Mouse (Mus musculus) embryo, embryonic 10 days (tissue): ENCODE measurements at regions not wholly inside any gene's neighbourhood (a gene's known extent, or its start where the extent isn't known, plus 50 kb on each side); places are given as distances from the start of the nearest gene placed in this dataset.
"Not testable (repeated sequence)": the region's sequence is repeated elsewhere in the genome, so short reads cannot be mapped to it uniquely, and the experiment has no call there.

ENCODE experiments used
- DNase-seq: peaks from one replicate; pipeline ENCODE4 v3.0.0-alpha.2; 2015; ENCODE audit warnings: low spot score

DNA sequence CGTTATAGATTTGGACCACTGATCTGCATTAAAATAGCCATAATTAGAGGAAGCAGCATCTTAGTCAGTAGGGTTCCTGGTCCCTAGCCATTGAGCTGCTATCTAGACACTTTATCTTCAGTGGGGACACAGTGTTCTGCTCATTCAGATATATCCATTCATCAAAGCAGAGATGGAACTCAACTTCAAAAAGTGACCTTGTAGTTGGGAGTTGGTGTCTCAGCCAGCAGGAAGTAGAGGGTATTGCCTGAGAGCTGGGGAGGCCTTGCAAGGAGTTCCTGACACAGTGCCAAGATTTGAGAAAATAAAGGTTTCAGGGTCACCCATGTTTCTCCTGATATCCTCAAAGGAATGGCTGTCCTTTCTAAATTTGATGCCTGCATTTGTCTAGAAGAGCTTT is 304.7 kb upstream of the Shh start:
- DNase-seq, result no peak

DNA sequence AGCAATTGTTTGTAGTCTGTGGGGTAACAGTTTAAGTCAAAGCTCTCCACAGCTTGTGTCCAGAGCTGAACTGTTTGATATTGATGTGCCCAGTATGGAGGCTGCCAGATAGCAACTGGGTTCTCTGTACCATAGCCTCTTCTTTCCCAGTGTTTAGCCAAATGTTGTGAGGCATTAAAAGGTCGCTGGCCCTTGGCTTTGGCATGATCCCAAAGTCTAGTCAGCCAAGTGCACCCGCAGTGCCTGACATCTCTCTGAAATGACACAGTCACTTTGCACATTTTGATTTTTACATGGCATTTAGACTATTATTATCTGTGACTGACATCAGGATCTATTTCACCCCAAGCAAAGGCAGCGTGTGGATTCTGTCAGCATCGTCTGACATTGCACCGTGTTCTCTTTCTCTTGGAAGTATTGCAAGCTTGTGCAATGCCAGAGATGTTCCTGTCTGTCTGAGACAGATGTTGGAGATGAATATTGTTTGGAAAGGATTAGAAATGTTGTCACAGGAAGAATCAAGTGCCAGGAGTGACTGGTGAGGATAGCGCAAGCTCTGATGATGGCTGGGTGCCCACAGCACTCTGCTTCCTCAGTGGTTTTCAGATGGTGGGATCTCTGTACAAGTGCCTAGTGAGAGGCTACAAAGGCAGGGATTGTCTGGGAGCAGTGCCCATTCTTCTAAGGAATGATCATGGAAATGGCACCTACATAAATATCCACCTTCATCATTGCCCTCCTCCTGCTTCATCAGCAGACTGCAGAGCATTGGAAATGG is 289.3 kb upstream of the Shh start:
- DNase-seq, result no peak

DNA sequence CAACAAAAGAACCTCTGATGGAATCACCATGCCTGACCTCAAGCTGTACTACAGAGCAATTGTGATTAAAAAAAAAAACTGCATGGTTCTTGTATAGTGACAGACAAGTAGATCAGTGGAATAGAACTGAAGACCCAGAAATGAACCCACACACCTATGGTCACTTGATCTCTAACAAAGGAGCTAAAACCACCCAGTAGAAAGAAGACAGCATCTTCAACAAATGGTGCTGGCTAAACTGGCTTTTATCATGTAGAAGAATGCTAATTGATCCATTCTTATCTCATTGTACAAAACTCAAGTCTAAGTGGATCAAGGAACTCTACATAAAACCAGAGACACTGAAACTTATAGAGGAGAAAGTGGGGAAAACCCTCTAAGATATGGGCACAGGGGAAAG is 284.8 kb upstream of the Shh start:
- DNase-seq, result not testable (repeated sequence)

DNA sequence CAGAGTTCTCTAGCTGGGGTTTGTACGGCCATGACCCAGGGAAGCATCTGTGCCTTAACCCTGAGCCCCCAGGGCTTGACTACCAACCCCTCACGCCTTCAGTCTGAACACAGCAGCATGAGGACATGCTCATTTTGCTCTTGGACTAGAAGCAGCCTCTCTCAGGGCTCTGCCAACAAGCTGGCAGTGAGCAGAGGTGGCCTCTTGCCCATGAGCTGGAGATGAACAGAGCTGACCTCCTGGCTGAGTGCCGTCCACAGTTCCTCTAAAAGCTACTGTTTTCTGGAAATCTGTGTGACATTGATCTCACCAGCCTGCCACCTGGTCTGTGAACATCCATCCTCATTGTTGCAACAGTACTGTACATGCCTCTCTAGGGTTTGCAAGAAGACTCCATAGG is 267.7 kb upstream of the Shh start:
- no peak for DNase-seq

DNA sequence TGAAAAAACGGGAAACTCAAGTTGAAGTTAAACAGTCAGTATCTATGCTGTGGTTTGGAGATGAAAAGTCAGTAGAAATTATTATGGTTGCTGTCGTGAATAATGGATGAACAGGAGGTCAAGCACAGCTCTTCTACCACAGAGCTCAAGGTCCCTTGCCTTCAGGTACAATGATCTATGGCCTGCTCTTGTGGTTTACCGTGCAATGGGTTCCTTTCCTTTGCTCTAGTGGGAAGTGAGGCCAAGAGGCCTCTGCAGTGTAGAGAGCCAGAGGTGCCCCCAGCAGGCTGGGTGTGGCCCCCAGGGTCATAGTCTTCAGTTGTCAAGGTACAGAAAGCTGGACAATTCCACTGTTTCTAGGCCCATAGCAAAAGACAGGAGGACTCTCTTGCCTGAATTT is 255.0 kb upstream of the Shh start:
- no peak for DNase-seq

DNA sequence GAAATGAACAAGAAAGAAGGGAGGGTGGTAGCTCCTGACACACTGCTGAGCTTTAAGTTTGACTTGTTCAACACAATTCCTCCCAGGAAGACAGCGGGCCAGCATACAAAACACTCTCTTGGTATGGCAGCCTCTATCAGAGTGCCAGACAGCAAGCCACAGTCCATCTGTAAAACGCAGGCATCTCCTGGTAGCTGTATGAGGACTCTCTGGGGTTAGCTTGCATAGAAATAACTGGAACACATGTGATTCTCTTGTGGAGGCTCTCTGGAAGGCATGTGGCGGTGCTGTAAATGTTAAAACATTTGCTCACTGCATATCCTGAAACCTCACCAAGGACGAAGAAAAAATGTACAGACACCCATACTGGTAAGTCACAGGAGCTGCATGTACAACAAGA is 247.9 kb upstream of the Shh start:
- no peak for DNase-seq

DNA sequence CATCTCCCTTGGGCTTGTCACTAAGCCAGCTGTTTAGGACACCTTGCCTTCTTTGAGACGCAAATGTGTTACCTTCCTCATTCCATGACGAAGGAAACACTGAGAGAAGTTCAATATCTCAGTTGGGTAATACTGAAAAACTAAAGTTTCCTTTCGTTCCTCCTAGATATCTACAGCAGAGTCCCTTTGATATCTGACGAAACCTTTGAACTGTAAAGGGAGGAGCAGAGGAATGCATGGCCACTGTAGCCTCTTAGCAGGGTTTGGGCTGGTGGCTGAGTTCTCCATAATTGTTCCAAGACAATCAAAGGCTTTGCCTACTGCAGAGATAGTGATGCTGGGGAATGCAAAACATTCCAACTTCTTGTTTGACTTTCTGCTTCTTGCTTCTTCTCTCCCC is 243.5 kb upstream of the Shh start:
- no peak for DNase-seq

DNA sequence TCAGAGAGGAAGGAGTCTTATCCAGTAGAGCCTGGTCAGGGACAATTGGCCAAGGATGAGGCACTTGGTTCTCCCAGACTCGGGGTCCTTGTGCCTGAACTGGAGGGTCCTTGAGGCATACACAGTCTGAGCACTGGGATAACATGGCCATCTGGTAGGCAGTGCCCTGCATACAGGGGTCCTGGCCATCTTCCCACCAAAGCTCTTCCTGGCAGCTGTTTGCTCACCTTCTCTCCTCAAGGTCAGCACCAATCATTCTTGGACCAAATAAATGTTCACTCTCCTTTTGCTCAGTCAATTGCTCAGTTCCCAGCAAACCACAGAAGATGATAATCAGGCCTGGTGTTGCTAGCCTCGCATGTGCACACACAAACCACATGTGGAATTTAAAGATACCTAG is 242.6 kb upstream of the Shh start:
- no peak for DNase-seq

DNA sequence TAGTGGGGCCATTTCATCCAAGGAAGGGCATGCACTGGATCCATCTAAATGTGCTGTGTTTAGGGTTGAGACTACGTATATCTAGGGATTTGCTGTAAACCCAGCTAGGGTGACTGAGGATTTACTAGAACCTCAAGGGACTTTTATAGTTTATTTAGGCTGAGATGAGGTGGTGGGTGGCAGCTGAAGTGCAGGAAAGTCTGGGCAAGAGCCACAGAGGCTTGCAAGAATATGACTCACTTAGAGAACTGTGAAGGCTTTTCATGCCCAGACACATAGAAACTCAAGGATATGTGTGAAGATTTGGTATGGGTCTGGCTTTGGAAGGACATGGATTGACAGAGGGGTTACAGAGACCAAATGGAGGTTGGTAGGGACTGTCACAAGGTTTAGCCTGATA is 237.3 kb upstream of the Shh start:
- no peak for DNase-seq

DNA sequence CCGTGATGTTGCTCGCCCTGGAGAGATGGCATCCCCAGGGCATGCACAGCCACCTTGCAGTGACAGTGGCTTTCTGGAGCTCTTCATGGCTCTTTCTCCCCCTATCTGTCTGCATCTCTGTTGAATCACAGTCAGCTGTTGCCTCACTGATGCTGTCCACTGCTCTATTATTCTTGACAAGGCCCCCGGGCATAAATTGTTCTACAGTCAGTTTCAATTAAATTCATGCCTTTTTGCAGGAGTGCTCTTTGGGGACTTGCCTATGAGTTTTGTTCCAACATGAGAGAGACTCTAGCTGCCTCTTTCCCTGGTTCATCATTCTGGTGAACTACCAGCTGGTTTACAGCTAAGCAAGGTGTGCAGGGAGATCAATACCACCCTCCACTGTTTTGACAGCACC is 229.9 kb upstream of the Shh start:
- no peak for DNase-seq

DNA sequence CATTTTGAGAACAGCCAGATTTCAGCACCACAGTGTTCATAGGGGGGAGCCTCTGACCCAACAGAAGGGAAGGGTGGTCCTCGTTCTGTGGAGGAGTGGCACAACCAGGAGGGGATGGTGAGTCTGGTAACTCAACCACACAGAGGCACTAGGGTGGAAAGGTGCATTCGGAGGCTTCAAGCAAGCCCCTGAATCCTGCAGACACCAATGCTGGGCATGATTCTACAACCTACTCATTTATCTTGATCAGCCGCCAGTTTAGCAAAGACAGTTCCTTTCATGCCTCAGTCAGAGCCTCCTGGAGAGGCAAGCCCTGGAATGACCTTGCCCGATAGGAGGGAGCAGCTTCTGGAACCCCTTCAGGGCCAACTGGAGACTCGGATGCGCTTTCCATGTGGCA is 223.1 kb upstream of the Shh start:
- DNase-seq, result no peak

DNA sequence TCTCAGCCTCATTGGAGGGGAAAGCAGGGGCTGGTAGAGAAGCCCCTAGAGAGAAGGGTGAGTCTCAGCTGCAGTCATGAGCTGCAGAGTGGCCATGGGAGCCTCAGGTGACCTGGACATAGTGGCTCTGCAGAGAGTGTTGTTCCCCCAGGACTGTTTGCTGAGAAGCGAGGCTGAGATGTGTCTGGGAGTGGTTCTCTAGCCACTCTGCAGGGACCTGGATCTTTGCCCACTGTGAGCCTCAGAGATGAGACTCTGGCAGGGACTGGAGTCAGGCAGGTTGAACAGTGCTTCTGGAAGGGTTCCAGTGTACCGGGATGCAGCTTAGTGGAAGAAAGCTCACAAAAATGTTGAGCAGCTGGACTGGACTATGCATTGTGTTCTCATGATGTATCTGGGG is 222.6 kb upstream of the Shh start:
- no peak for DNase-seq

DNA sequence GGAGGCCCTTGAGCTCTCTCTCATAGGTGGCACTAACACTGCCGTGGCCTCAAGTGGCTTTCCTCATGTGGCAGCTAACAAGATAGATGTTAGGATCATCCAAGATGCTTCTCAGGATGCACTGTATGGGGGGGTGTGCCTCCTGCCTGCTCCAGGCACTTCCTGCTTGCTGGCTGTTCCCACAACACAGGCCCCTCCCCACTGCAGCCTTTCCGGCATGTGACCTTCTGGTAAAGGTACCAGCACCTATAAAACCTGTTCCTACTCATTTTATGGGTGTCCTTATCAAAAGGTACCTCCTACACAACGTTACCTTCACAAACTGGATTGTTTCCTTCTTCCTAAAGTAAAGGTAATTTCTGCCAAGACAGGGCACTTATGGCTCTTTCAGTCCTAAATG is 222.1 kb upstream of the Shh start:
- DNase-seq, result no peak

DNA sequence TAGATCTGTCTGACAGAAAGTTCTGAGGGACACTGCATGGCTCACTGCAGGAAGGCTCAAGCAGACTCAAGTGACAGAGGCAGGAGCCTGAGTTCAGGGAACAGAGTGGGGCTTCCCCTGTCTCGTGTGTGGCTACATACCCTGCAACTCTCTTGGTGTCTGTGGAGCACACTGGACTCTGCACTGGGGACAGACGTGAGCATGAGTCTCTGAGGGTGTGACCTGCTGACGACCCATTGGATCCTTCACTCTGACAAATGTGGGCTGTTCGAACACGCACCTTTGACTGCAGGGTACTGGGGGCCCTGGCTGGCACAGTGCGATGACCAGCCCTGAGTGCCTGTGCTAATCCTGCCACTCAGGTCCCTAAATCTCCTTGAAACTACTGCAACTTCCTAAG is 215.8 kb upstream of the Shh start:
- no peak for DNase-seq

DNA sequence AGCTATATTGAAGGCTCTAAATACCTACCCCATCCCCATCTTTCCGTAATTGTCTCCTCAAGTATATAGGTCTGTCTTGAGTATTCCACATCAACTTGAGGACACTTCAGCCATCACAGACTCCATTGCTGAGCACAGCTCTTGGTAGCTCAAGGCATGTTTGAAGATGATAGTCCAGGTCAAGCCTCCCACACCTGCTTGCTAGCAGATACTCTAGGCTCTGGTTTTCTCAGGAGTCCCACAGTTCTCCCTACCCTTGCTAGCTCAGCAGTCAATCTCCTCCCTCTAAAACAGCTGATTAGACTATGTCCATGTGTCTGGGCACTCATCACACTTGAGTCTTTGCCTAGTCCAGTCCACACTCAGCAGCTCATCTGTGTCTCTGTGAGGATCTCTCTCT is 213.3 kb upstream of the Shh start:
- DNase-seq, result no peak

DNA sequence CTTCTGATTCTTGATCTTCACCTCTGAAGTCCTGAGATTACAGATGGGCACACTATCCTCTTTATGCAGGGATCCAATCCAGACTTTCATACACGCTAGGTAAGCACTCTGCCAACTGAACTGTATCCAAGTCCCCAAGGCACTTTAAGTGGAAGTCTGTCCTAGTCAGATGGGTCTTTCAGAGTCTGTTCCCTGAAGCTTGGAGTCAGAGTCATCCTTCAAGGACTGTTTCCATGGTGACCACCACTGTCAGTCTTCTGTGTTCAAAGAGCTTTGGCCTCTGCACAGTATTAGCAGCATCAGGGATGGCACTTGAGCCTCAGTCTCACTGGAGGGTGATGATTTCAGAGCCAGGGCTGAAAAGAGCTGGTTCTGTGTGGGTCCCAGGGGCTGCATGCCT is 212.7 kb upstream of the Shh start:
- no peak for DNase-seq

DNA sequence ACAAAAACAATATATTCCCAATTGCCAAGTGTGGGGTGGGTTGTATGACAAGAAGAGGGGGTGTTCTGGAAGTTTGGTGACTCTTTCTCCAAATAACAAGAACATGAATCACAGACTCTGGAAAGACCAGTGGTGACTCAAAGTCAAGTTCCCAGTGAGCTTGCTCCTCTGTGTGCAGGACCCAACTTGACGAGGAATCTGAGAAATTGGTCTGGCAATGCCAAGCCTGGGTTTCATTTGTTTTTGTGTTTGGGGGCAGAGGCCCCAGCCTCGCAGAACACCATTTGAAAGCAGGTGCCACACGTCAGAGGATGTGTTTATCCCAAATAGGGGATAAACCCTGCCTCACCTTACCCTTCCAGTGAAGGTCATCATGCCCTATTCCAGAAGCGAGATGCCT is 163.1 kb upstream of the Shh start:
- no peak for DNase-seq

DNA sequence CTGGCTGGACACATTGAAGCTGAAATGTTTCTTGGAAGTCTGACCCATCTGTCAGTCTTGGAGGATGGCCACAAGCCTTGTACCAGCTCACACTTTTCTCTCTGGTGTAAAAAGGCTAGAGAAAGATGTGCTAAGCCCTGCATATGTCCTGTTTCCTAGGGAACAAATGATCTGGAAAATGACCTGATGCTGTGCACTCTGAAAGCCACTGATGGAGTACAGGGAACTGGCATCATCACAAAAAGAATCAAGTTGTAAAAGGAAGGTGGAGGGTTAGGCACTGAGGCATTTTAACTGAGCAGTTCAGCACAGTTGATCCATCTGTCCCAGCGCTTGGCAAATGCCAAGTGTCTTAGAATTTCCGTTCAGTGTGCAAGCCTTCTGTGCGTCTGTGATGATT is 144.8 kb upstream of the Shh start:
- no peak for DNase-seq

DNA sequence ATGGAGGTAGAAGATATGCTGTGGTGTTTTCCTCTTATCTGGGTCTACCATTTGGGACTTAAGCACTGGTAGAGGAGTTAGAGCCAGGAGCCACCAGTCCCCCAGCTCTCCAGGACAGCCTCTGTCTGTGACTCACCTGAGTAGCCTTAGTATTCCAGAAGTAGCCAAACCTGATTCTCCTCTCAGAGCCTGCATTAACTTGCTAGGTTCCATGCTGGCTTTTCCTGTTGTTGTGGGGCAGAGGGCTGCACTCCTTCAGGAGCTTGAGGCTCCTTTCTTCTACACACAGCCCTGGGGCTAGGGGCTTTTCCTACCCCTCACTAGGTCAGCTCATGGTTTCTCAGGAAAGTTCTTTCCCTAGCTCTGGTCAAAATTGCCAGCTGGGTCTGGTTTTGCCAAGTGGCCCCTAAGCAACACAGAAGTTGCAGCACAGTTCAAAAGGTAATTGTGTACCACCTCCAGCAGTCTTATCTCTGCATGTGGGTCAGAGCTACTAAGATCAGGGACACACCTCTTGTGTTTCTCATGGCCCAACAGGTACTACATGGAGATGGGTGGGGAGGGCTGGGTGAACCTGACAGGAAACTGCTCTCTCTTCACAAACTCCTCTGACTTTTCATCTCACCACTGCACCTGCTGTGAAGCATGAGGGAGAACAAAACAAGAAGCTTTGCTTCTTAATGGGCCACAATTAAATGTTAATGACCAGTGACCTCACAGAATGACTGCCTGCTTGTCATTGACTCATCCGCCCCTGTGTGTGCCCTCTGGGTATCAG is 129.7 kb upstream of the Shh start:
- no peak for DNase-seq

DNA sequence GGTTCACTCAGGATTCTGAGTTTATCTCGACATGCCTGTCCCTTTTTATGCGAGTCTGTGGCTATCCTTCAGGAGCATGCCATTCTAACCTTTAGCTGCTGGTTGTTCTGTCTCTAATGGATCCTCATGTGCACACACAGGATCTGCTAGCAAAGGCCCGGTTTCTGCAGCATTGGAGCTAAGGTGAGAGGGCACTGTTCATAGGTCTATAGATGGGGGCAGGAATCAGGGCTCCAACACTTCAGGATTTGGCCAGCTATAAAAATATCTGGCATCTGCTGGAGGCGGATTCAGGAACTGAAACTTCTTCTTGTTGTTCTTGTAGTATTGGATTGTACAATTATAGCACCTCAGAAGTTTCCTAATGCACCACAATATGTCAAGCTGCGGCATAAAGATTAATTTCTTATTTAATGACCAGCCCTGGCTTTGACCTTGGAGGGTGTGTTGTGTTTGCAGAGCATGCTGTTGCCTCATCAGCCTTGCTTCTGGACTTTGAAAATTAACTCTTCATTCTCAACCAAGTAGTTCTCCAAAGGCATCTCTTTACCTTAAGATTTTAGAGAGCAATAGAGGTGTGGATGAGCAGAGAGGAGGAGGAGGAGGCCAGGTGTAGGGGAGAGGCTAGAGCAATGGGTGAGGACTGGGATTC is 104.4 kb upstream of the Shh start:
- DNase-seq, result no peak

DNA sequence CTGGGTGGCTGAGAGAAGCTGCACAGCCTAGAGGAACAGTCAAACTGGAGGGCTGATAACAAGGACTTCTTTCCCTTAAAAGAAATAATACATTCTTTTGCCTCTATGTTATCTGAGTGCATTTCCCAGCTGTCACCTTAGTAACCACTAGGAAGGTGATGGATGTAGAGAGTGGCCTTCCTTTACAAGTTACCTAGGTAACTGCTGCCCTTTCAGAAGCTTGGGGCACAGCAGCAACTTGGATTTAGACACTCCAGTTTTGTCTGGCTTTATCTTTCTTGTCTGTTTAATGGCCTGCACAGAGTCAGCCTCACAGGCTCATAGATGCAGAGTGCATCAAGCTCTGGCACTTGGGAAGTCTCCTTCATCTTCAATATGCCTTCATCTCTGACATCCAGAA is 101.4 kb upstream of the Shh start:
- peak; percentile 25 for DNase-seq

DNA sequence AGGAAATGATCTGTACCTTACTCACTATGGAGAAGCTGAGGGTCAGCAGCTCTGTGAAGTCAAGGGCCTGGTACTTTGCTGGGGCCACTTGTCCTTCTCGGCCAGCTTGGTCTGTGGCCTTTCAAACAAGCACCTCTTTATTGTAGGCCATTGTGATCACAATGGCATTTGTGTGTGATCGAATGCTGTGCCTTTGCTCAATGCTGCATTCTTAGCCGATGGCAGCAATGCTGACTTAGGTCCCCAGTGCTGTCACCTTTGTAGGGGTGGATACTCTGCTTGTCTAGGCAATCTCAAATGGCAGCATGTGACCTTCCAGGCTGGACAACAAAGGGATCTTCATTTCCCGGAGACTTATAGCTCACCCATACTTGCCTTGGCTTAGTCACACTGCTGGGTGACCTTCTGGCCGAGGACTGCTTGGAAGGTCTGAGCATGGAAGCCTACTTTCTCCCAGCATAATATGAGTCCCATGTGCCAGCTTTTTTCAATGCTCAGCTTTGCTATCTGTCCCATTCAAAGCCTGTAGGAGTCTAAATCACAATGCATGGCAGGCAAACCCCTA is 100.4 kb upstream of the Shh start:
- DNase-seq, result no peak

DNA sequence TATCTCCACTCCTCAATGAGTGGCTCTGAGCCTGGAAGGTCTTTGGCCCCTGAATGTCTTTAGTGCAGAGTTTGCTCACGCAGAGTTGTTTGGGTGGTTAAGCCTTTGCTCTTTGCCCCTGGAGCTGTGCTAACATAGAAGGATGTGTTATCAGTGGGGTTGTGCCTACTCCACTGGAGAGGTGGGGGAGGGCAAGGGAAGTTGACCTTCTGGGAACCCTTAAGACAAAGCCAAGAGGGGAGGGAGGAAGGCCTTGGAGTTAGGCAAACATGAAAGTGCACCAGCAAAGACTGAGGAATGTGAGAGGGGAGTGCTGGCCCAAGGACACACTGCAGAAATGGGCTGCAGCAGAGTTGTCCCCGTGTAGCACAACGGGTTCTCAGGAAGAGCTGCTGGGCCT is 96.3 kb upstream of the Shh start:
- peak; percentile 40 for DNase-seq
